Mouse (Mus musculus) small intestine, adult 2 months (tissue): ENCODE measurements around the gene Rbks.

ENCODE experiments used
- CTCF ChIP-seq: fragments of 200-500 bp; IDR thresholded peaks from 2 replicates; pipeline ENCODE4 v1.5.1; 2012; ENCODE audit warnings: low read depth, mild to moderate bottlenecking, control low read depth, inconsistent platforms, low read length, moderate library complexity, mixed read lengths; ENCODE audit not compliant: insufficient replicate concordance, insufficient read length; ENCODE audit errors: extremely low read depth
- POLR2A ChIP-seq: fragments of 200-500 bp; IDR thresholded peaks from 2 replicates; pipeline ENCODE4 v1.6.1; 2012; ENCODE audit warnings: low read depth, mild to moderate bottlenecking, control low read depth, inconsistent platforms, low read length, moderate library complexity

DNA sequence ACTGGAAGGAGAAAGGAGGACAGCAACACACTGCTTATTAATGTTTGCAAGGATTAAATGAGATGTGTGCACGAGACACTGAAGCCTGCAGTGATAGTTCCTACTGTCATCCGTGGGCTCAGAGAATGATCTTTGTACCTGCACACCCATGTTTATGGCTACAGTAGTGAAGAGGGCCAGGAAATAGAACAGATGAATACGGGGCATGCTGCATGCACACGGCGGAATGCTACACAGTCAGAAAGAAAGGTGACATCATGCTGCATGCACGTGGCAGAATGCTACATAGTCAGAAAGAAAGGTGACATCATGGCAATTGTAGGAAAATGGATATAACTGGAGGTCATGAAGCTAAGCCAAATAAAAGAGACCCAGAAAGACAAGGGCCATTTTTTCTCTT, 50.9 kb downstream of the Rbks start:
- TF ChIP-seq CTCF (no peak), POLR2A (no peak)
